Mouse (Mus musculus) midbrain, embryonic 14.5 days (tissue): ENCODE results near the gene Gp5. TPM values are rescaled to one million over a fixed set of nuclear protein-coding genes. Genes with fewer than 3 reads are reported as not detected.

ENCODE experiments used
- ATAC-seq: fragments of 200-750 bp; cut with Nextera tagmentation; 2 replicates; pipeline ENCODE4 v1.8.0; 2017; ENCODE audit warnings: moderate number of reproducible peaks, moderate library complexity; ENCODE audit not compliant: low FRiP score, low TSS enrichment
- DNase-seq: peaks from one replicate; pipeline ENCODE4 v3.0.0-alpha.2; 2015
- H3K27ac ChIP-seq: fragments of 300-500 bp; sonication (generic); replicated peaks from 2 replicates; pipeline ENCODE4 v1.5.1; 2014; ENCODE audit warnings: mild to moderate bottlenecking, low read depth, low read length, moderate library complexity
- H3K27me3 ChIP-seq: fragments of 300-500 bp; sonication (generic); 2 replicates; pipeline ENCODE4 v1.6.1; 2014; ENCODE audit warnings: low read length, control low read depth, mixed read lengths; ENCODE audit not compliant: control insufficient read depth, insufficient read depth
- H3K36me3 ChIP-seq: fragments of 300-500 bp; sonication (generic); 2 replicates; pipeline ENCODE4 v1.6.1; 2014; ENCODE audit warnings: low read length, control low read depth; ENCODE audit not compliant: control insufficient read depth, insufficient read depth
- H3K4me1 ChIP-seq: fragments of 300-500 bp; sonication (generic); 2 replicates; pipeline ENCODE4 v1.6.1; 2014; ENCODE audit warnings: mild to moderate bottlenecking, antibody characterized with exemption, low read length, control low read depth; ENCODE audit not compliant: control insufficient read depth, insufficient read depth
- H3K4me2 ChIP-seq: fragments of 300-500 bp; sonication (generic); 2 replicates; pipeline ENCODE4 v1.6.1; 2014; ENCODE audit warnings: mild to moderate bottlenecking, low read length, moderate library complexity
- H3K4me3 ChIP-seq: fragments of 300-500 bp; sonication (generic); replicated peaks from 2 replicates; pipeline ENCODE4 v1.5.1; 2014; ENCODE audit warnings: low read depth, low read length
- H3K9ac ChIP-seq: fragments of 300-500 bp; sonication (generic); replicated peaks from 2 replicates; pipeline ENCODE4 v1.6.1; 2014; ENCODE audit warnings: mild to moderate bottlenecking, low read length, moderate library complexity
- H3K9me3 ChIP-seq: fragments of 300-500 bp; sonication (generic); 2 replicates; pipeline ENCODE4 v1.6.1; 2016; ENCODE audit warnings: low read length, control low read depth, mixed read lengths; ENCODE audit not compliant: control insufficient read depth
- WGBS: fragments of 180-500 bp; shearing (Covaris S2); extraction: QIAGEN DNeasy Blood & Tissue Kit; methylation state at CpG from one replicate; pipeline ENCODE4 v1.1.7; 2014; 5-methylcytosine and 5-hydroxymethylcytosine counted together
- polyA plus RNA-seq: library from polyadenylated mRNA; unstranded; fragments of >200 nt; fragmentation: Nextera tagmentation; extraction: Ambion mirVana; gene quantifications from 2 replicates; pipeline ENCODE4 v1.2.1, GENCODE M21; 2014

Gp5 gene
- polyA plus RNA-seq, 1 experiment from 2014 or later, result 0.30 TPM

DNA sequence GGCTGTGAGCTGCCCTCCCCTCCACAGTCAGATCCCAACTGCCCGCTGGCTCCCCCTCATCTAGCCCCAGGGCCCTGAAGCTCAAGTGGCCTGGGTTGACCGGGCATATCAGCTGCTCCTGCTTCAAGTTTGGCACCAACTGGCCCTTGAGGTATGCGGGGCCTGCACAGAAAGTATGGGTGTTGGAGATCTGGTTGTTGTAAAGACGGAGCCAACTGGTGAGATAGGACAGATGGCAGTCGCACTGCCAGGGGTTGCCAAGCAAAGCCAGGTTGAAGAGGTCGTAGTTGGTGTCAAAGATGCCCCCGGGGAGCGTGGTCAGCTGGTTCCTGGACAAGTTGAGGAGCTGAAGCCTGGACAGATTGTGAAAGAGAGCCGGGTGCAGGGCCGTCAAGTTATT lies 51.1 kb downstream of the Gp5 start:
- WGBS, result 87% methylated on average over 10 of the region's 10 CpGs
- H3K4me3 ChIP-seq, result no peak overlapping the region
- DNase-seq (no peak), ATAC-seq (no peak)
- no peak overlapping the region for H3K27ac ChIP-seq
- no peak overlapping the region for H3K9ac ChIP-seq
- H3K4me2 ChIP-seq, result no peak overlapping the region
- H3K27me3 ChIP-seq, result no peaks in the 10 kb centered on the region
- H3K9me3 ChIP-seq, result no peaks in the 10 kb centered on the region
- H3K36me3 ChIP-seq, result no peaks in the 10 kb centered on the region
- no peaks in the 10 kb centered on the region for H3K4me1 ChIP-seq

DNA sequence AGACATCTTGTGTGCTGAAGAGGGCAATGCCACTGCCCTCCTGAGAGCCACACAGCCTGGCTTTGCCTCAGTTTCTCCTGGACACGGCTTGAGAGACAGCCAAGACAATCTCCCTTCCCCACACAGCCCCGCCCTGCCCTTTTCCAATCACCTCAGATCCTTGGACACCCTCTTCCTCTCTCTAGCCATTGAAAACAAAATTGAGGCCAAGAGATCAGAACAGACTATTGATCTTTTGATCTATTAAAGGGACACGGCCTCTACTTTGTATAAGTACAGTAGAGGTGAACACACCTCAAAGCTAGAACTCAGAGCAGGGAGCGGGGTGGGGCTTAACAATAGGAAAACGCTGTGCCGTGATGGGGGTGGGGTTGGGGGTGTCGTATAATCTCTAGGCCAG lies 52.1 kb downstream of the Gp5 start:
- no peak overlapping the region for H3K27ac ChIP-seq
- no peak overlapping the region for H3K4me2 ChIP-seq
- H3K9ac ChIP-seq, result no peak overlapping the region
- no peaks in the 10 kb centered on the region for H3K36me3 ChIP-seq
- WGBS, result 89% methylated on average over 7 of the region's 7 CpGs
- no peak for ATAC-seq
- no peak overlapping the region for H3K4me3 ChIP-seq
- no peak for DNase-seq
- no peaks in the 10 kb centered on the region for H3K4me1 ChIP-seq
- no peaks in the 10 kb centered on the region for H3K9me3 ChIP-seq
- H3K27me3 ChIP-seq, result no peaks in the 10 kb centered on the region

DNA sequence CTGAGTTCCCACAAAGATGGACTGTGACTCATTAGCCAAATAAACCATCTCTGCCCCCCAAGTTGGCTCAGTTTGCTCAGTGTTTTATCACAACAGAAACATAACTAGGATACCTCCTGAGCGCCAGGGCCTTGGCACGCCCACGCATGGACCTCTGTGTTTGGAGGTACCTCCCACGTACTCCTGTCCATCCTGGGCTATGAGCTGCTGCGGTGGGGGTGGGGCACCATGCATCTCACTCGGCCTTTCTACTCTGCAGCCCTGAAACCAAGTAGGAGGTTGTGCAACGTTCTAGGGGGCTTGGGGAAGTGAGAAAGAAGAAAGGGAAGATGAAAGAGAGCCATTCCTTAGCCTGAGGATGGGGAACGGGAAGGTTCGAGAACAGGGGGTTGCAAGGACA lies 52.9 kb downstream of the Gp5 start:
- no peaks in the 10 kb centered on the region for H3K9me3 ChIP-seq
- no peak overlapping the region for H3K4me2 ChIP-seq
- H3K9ac ChIP-seq, result no peak overlapping the region
- ATAC-seq (no peak), DNase-seq (no peak)
- no peak overlapping the region for H3K4me3 ChIP-seq
- no peaks in the 10 kb centered on the region for H3K4me1 ChIP-seq
- 86% methylated on average over 9 of the region's 9 CpGs for WGBS
- no peaks in the 10 kb centered on the region for H3K27me3 ChIP-seq
- H3K27ac ChIP-seq, result no peak overlapping the region
- H3K36me3 ChIP-seq, result no peaks in the 10 kb centered on the region

Other genes with a start within 250 kb of the Gp5 start
- 11.3 and 12.7 TPM in 2 replicates for gene Hes1, start 246.4 kb downstream of the Gp5 start, polyA plus RNA-seq
- gene Cpn2, start 43.3 kb downstream of the Gp5 start, polyA plus RNA-seq, result not detected in 2 replicates
- gene Lrrc15, start 27.5 kb downstream of the Gp5 start, polyA plus RNA-seq, result 0.13 and 0.43 TPM in 2 replicates
- 8.9 and 10.9 TPM in 2 replicates for gene Atp13a3, start 95.2 kb upstream of the Gp5 start, polyA plus RNA-seq
- 76.3 and 79.2 TPM in 2 replicates for gene Tmem44, start 240.1 kb upstream of the Gp5 start, polyA plus RNA-seq